Mouse (Mus musculus) bone marrow, adult 2 months (tissue): ENCODE measurements around the gene Nhlrc3.

Source experiments
- CTCF ChIP-seq: fragments of 200-500 bp; IDR thresholded peaks from 2 replicates; pipeline ENCODE4 v1.5.1; 2011; ENCODE audit warnings: low read length, control low read depth; ENCODE audit not compliant: control insufficient read depth, insufficient read depth
- POLR2A ChIP-seq: fragments of 200-500 bp; IDR thresholded peaks from 2 replicates; pipeline ENCODE4 v1.6.1; 2011; ENCODE audit warnings: low read depth, mild to moderate bottlenecking, control low read depth, low read length, borderline replicate concordance; ENCODE audit not compliant: control insufficient read depth

GRCm38 (mm10) chr3:53463765-53464114 lies 608 bp upstream of the Nhlrc3 start:
- no peak for TF ChIP-seq POLR2A
- TF ChIP-seq CTCF: no peak
